Mouse (Mus musculus) thymus, postnatal 25 days (tissue): Measurements from ENCODE around the gene Mtmr14.

ENCODE experiments used
- DNase-seq: peaks from one replicate; pipeline ENCODE4 v3.0.0; 2022

The Mtmr14 gene

GRCm38 (mm10) chr6:113237542-113238270, at the start of gene Mtmr14:
Gene Mtmr14 (plus strand): TSS chr6:113237843.
- DNase-seq = peak; percentile 100

DNA sequence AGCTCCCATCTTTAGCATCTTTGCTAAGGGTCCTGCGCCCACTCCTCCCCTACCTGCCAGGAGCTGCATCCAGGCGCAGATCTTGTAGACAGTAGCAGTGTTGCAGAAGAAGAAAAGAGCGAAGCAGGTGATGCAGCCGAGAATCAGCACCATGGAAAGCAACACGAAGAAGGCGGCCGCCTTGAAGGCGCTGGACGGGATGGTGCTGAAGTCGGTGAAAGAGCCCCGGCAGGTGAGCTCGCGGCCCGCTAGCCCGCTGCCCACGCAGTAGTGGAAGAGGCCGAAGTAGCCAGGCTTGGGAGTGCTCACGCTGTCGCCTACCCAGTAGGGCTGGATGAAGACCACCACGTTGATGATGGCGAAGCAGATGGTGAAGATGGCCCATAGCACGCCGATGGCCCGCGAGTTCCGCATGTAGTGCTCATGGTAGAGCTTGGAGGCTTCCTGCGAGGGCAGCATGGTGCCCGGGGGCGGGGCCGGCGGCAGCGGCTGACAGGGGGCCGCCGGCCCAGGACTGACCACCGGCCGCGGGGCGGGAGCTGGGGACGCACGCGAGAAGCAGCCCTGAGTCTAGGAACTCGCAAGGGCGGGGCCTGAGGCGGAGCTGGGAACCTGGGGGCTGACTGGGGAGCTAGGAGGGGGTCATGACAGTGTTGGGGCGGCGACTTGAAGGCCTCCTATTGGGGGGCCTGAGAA, 43.7 kb upstream of the Mtmr14 start:
- no peak for DNase-seq

DNA sequence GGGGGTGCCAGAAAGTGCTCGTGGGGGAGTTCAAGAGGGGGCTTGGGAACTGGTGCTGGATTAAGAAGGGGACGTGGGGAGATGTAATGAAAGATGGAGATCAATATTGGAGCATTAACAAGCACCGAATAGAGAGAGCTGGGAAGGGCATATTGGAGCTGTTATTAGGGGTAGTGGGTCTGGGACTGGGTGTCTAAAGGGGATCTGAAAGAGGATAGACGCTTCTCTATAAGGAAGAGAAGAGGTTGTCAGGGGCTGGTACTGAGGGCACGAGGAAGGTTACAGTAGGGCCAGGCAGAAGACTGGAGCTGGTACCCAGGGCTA, 43.2 kb upstream of the Mtmr14 start:
- DNase-seq = no peak

GRCm38 (mm10) chr6:113194841-113195595, 42.6 kb upstream of the Mtmr14 start, which contains the start of gene Lhfpl4:
Gene Lhfpl4 (minus strand): TSS chr6:113195384.
- no peak for DNase-seq

DNA sequence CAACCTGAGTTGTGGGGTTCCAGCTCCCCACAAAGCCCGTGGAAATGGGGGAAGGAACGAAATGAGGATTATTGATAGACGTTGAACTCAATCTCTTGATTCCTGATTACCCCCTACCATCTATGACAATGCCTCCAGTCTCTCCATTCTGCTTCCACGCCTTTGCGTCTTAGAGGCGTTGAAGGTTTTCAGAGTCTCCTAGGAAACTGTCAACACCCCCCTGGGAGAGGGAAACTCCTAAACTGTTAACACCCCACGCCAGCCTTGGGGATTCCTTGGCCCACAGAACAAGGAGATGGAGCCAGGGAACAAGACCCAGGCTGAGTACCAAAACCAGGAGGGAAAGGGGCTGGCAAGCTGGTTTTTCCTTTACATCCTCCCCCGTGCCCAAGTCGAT, 42.0 kb upstream of the Mtmr14 start:
- no peak for DNase-seq

DNA sequence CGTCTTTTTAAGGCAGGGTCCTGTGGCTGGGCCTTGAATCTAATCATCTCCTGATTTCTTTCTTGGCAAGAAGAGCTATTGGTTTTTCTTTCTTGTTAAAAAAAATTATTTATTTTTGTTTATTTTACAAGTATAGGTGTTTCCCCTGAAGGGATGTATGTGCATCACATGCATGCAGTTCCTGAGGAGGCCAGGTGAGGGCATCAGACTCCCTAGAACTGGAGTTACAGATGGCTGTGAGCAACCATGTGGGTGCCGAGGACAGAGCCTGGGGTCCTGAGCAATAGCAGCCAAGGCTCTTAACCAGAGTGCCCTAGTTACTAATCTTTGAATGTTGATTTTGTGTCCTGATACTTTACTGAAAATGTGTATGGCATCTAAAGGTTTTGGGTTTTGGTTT, 21.4 kb upstream of the Mtmr14 start:
- DNase-seq = no peak

DNA sequence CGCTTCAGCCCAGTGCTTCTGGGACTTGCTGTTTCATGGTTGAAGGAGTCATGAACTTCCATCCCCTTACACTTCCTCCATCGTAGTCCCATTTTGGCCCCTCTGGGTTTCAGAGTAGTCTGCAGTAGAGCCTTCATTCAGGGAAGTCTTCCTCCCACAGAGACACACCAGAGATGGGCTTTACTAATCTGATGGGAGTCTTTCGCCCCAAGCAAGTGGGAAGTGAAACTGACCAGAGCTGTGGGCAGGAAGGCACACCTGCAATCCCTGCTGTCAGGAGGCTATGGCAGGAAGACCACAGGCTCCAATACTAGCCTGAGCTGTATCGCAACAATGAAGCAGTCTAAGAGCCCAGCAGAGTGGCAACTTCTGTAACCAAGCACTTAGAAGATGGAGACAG, 11.8 kb upstream of the Mtmr14 start:
- DNase-seq = no peak

DNA sequence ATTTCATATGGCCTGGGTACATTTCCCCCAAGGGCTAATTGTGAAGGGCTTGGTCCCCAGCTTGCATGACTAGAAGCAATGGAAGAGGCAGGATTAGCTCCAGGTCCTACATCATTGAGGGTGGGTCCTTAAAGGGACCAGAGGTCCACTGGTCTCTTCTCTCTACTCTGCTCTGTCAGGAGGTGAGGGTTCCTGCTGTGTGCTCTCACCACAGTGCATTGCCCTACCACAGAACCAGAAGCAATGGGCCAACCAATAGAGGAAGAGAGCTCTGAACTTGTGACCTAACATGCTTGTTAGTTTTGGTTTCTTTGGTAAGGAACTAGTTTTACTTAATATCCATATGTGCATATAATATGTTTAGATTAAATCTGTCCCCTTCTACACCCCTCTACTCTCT, 10.9 kb upstream of the Mtmr14 start:
- no peak for DNase-seq

DNA sequence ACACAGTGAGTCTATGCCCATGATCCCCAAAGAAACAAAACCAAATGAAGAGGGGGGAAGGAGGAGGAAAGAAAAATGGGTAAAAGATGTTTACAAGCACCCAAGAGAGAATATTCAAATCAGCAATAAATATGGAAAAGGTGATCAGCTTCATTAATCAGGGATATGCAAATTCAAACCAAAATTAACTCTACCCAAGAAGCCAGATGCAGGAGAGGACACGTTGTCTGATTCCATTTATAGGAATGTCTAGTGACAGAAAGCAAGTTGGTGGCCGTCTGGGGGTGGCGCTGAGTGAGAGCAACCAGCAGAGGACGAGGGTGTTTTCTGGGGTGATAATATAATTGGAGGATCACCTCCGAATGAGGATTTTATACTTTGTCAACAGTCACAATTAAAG, 2.5 kb upstream of the Mtmr14 start:
- DNase-seq = no peak

DNA sequence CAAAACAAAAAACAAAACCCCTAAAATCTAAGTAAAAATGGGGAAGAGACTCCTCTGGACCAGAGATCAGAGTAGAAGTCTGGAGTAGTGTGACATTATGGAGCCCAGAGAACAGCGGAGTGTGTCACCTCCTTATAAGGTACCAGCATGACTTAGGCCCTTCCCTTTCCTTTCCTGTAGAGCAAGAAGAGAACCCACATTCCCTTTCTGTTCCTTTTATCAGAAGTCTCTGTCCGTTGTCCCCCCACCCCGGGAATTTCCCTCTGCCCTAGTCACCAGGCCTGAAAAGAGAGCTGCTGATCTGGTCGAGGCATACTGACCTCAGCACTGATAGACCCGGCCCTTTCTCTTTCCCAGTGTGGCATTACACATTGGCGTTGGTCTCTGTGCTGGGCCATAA, 799 bp downstream of the Mtmr14 start:
- DNase-seq = peak; percentile 7

- no peak for DNase-seq
These were observed 5.1 kb downstream of the Mtmr14 start for GRCm38 (mm10) chr6:113242753-113243152.

DNA sequence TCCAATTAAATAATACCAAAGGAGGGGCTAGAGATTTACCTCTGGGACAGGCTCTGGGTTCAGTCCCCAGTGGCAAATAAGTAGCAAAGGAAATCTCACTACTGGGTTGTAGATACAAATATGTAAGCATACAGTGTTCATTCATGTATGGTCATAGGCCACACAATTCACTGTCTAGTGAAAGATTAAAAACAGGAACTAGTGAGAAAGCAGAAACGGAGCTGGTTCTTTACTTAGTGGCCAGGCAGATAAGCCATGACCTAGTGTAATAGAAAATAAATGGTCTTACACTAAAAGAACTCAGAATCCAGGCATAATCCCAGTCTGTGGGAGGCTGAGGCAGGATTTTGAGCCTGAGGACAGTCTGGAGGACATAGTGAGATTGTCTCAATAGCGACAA, 7.9 kb downstream of the Mtmr14 start:
- no peak for DNase-seq

GRCm38 (mm10) chr6:113250786-113251185, 13.1 kb downstream of the Mtmr14 start:
- DNase-seq = no peak

- no peak for DNase-seq
These were observed 14.3 kb downstream of the Mtmr14 start for GRCm38 (mm10) chr6:113251921-113252320.

- no peak for DNase-seq
These were observed 17.3 kb downstream of the Mtmr14 start for GRCm38 (mm10) chr6:113254899-113255298.

DNA sequence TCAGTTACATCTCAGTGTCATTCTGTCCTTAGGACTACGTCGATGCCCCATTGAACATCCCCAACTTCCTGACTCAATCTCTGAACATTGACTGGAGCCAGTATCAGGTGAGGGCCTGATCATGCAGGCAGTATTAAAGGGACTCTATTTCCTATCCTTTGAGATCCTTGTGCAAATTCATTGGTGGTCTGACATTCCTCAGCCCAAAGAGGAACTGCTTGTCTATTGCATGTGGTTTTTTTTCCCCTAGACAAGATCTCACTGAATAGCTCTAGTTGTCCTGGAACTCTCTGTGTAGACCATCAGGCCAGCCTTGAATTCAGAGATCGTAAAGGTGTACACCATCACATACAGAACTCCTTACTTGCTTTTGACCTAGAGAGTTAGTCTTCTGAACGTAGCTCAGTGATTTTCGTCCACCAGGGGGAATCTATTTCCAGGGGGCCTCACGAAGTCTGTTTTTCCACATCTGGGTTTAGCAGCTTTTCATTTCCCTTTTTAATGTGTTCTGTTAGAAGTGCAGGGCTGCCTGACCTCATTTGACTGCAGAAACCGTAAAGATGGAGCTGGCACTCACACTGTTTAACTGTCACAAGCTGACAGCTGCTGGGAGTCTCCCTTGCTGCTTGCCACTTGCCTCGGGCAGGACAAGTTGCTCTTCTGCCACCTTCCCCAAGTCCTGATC, 23.7 kb downstream of the Mtmr14 start:
- DNase-seq = no peak

DNA sequence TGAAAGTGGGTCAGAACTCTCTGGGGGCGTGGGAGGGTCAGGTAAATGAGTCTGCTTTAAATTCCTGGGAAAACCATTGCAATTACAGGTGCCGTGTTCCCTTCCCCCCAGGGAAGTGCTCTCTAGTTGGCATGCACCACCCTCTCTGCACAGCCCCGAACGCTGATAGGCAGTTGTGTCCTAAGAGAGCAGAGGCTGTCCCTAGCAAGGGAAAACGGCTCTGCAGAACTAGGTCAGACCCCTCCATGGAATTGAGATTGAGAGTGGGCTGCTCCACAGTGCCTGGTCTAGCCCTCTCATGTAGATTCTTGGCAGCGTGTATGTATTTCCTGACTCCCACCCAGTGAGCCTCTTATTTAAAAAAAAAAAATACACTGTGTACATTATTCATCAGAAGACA, 25.9 kb downstream of the Mtmr14 start:
- DNase-seq = no peak

DNA sequence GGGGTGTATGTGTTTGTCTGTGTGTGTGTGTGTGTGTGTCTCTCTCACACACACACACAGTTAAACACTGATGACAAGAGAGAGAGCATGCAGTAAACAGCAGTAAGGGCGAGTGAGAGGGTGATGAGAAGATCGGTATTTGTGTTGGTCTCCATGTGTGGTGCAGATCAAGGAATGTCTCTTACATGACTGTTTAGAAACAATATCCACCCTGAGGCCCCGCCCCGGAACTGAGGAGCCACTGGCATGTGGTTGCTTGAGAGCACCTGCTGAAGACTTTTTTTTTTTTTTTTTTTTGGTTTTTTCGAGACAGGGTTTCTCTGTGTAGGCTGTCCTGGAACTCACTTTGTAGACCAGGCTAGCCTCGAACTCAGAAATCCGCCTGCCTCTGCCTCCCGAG, 26.8 kb downstream of the Mtmr14 start:
- peak; percentile 18 for DNase-seq

- no peak for DNase-seq
These were observed 29.5 kb downstream of the Mtmr14 start for GRCm38 (mm10) chr6:113266996-113267655.

DNA sequence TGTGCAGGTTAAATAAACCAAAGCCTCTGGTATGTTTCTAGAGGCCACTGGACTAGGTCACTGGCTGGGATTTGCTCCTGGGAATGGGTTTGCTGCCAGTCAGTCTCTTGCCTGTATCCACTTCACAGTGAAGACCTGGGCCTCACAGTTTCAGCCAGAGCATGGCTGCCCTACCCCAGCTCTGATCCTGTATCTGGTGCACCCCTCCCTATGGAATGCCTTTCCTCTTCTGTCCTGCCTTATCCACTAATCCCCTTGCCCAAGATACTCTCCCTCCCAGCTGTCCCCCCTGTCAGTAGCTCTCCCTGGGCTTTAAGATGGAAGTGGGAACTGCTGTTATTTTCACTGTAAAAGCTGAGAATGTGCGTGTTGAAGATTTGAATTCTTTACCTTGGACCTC, 30.3 kb downstream of the Mtmr14 start:
- DNase-seq = no peak

DNA sequence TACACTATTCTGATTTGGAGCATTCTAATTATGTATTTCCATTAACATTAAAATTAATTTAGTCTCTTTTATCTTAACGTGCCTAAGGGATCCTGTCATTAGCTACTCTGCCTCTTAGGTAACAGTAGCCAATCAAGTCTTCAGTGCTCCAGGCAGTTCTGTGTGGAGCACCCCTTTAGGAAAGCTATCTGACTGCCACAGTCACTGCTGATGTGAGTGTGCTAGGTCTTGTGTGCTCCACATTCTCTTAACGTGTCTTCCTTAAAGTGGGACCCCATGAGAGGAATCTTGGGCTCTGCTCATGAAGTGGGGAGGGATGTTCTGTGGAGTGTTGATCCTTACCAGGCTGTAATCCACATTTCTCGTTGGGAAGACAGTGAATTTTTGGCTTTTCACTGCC, 34.7 kb downstream of the Mtmr14 start:
- DNase-seq = no peak

GRCm38 (mm10) chr6:113276846-113277245, 39.2 kb downstream of the Mtmr14 start:
- no peak for DNase-seq

DNA sequence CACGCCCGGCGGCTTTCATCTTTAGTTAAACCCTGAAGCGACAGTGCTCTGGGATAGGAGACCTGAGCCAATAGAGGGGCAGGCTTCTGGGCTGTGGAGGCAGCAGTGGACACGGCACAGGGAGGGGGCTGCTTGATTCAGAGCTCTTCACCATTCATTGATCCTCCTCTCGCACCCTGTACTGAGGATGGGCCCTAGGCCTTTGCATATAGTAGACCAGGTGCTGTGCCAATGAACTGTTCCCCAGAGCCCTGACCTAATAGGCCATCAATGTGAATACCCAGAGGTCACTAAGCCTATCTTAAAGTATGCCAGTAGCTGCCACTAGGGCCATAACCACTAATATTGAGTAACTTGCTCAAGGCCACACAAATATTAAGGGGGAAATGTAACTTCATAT, 44.0 kb downstream of the Mtmr14 start:
- no peak for DNase-seq
